Comparison of ENCODE assay signal across 23 mouse cellular contexts in the genomic region with DNA sequence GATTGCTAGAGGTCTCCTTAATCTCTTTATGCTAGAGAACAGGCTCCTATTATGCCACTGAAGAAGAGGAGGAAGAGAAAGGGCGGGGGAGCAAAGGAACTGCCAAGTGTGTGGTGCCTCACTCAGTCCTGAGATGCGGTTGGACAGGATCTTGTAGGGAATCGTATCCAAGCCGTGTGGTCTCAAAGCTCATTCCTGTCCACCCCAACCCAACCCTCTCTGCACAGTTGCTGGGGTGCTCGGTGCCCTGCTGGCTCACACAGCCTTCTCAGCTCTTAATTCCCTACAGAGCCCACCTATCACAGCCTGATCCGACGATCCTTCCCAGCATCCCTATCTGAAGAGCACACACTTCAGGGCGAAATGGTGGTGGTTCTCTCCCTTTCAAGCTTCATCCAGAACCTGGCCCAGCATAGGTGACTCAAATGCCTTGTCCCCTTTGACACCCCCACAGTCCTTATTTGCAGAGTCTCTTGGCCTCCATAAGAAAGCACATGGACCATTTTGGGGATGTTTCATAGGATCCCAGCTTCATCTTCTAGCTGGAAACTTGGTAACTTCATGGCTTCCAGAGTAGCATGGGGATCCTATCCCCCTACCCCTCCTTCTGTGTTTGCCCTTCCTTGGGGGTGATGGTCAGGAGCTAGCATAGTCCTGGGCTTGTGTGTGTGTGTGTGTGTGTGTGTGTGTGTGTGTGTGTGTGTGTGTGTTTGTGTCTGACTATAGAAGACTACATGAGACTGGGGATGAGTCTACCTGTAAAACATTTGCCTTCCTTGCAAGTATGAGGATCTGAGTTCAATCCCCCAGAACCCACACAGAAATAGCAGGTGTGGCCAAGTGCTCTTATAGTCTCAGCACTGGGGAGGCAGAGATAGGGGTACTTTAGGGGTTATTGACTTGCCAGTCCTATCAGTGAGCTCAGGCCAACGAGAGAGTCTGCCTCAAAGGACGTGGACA. TPM values are rescaled to one million over a fixed set of nuclear protein-coding genes. Genes with fewer than 3 reads are reported as not detected.
DNase-seq lines count a peak whose midpoint lies in the region; ATAC-seq and TF ChIP-seq lines count a peak whose summit lies in the region.
"Had no signal": no experiment of that assay in that cellular context is flagged by ENCODE, and none has a peak within 500 bp of the region (broad histone marks: within the 10 kb centered on the region; RNA-seq: fewer than 3 reads in every experiment).

No protein-coding gene starts in this region.

- no peaks in the 10 kb centered on the region for H3K9me3 ChIP-seq in forebrain, embryonic 10.5 days
- H3K9me3 ChIP-seq in forebrain, embryonic 12.5 days = no peaks in the 10 kb centered on the region
- H3K9me3 ChIP-seq in midbrain, embryonic 10.5 days (replicated peaks) = no peaks in the 10 kb centered on the region
- no peaks in the 10 kb centered on the region for H3K9me3 ChIP-seq in midbrain, embryonic 16.5 days (replicated peaks; ENCODE audit: control insufficient read depth, low read length, poor library complexity, severe bottlenecking)
- H3K9me3 ChIP-seq in embryonic facial prominence, embryonic 10.5 days = no peaks in the 10 kb centered on the region
- 0 out of 2 replicates have a peak, but pooled peaks cover 3% of the 10 kb centered on the region for H3K9me3 ChIP-seq in limb, embryonic 13.5 days
- H3K9me3 ChIP-seq: embryonic facial prominence, embryonic 12.5 days; heart, embryonic 10.5 days; hindbrain, embryonic 13.5 days; intestine, embryonic 15.5 days had no signal

- no peak for TF ChIP-seq CTCF in heart, adult 2 months (IDR thresholded peaks at IDR 0.05)

- DNase-seq in forebrain, embryonic 10.5 days (ENCODE audit: extremely low spot score, low spot score) = no peak
- DNase-seq in midbrain, embryonic 10.5 days (ENCODE audit: low spot score) = no peak
- no peak for DNase-seq in embryonic facial prominence, embryonic 10.5 days (ENCODE audit: low spot score)
- DNase-seq in heart, adult 2 months = no peak
- no peak for DNase-seq in adrenal gland, postnatal 4 days (ENCODE audit: low spot score in 2 of 2)
- DNase-seq: adrenal gland, postnatal 14 days; cerebellum, adult 2 months; cerebellum, postnatal 14 days; forebrain, postnatal 0 days; gastrocnemius, adult 2 months; gastrocnemius, postnatal 36 days; heart, postnatal 10 days; heart, postnatal 4 days had no signal

- no peak for TF ChIP-seq POLR2A in heart, adult 2 months (IDR thresholded peaks at IDR 0.05; ENCODE audit: insufficient read depth, low read depth, low read length)

- no peak overlapping the region for H3K9ac ChIP-seq in forebrain, embryonic 12.5 days
- H3K9ac ChIP-seq in midbrain, embryonic 16.5 days (ENCODE audit: low read depth, low read length) = no peak overlapping the region
- no peak overlapping the region for H3K9ac ChIP-seq in limb, embryonic 13.5 days
- H3K9ac ChIP-seq in heart, adult 2 months (ENCODE audit: low read depth, low read length) = no peak overlapping the region
- H3K9ac ChIP-seq: embryonic facial prominence, embryonic 12.5 days; forebrain, postnatal 0 days; hindbrain, embryonic 13.5 days; intestine, embryonic 15.5 days had no signal

- WGBS in forebrain, embryonic 10.5 days = 32% methylated on average over 10 of the region's 10 CpGs
- 28% methylated on average over 10 of the region's 10 CpGs for WGBS in forebrain, embryonic 12.5 days
- 37% methylated on average over 10 of the region's 10 CpGs for WGBS in midbrain, embryonic 10.5 days
- 29% methylated on average over 10 of the region's 10 CpGs for WGBS in midbrain, embryonic 16.5 days
- WGBS in embryonic facial prominence, embryonic 10.5 days = 40% methylated on average over 10 of the region's 10 CpGs
- 69% methylated on average over 10 of the region's 10 CpGs for WGBS in limb, embryonic 13.5 days
- WGBS in heart, adult 2 months = 74% methylated on average over 10 of the region's 10 CpGs

- TF ChIP-seq EP300 in heart, adult 2 months (IDR thresholded peaks at IDR 0.05; ENCODE audit: insufficient read depth, low read depth, low read length) = no peak

- H3K27ac ChIP-seq in forebrain, embryonic 10.5 days = peak overlapping the region; percentile 42; the same call in 1 of the 2 replicates
- H3K27ac ChIP-seq in forebrain, embryonic 12.5 days = no peak overlapping the region
- peak overlapping the region; percentile 7; the same call in 1 of the 2 replicates for H3K27ac ChIP-seq in midbrain, embryonic 10.5 days (replicated peaks)
- no peak overlapping the region for H3K27ac ChIP-seq in midbrain, embryonic 16.5 days (ENCODE audit: low read length)
- H3K27ac ChIP-seq in embryonic facial prominence, embryonic 10.5 days (replicated peaks) = peak overlapping the region; percentile 35; the same call in 1 of the 2 replicates
- H3K27ac ChIP-seq in limb, embryonic 13.5 days = peak overlapping the region; percentile 28; the same call in 1 of the 2 replicates
- no peak overlapping the region for H3K27ac ChIP-seq in heart, adult 2 months
- H3K27ac ChIP-seq: embryonic facial prominence, embryonic 12.5 days; gastrocnemius, adult 2 months; heart, embryonic 10.5 days; hindbrain, embryonic 13.5 days; intestine, embryonic 15.5 days had no signal

- H3K4me1 ChIP-seq in forebrain, embryonic 10.5 days = peaks cover 34% of the 10 kb centered on the region
- peaks cover 17% of the 10 kb centered on the region for H3K4me1 ChIP-seq in forebrain, embryonic 12.5 days
- H3K4me1 ChIP-seq in midbrain, embryonic 10.5 days = peaks cover 30% of the 10 kb centered on the region
- H3K4me1 ChIP-seq in midbrain, embryonic 16.5 days (ENCODE audit: control insufficient read depth, insufficient read depth, low read length) = peaks cover 4% of the 10 kb centered on the region; the same call in 1 of the 2 replicates
- H3K4me1 ChIP-seq in embryonic facial prominence, embryonic 10.5 days = peaks cover 45% of the 10 kb centered on the region
- H3K4me1 ChIP-seq in limb, embryonic 13.5 days = peaks cover 26% of the 10 kb centered on the region
- peaks cover 8% of the 10 kb centered on the region for H3K4me1 ChIP-seq in heart, adult 2 months (ENCODE audit: control insufficient read depth, insufficient read depth, low read length)
- H3K4me1 ChIP-seq: intestine, embryonic 15.5 days had no signal

- H3K79me2 ChIP-seq in heart, adult 2 months (replicated peaks; ENCODE audit: control insufficient read depth, insufficient read depth, low read length) = no peaks in the 10 kb centered on the region

- H3K27me3 ChIP-seq in forebrain, embryonic 10.5 days (ENCODE audit: poor library complexity, severe bottlenecking) = peaks cover 7% of the 10 kb centered on the region; the same call in 1 of the 2 replicates
- H3K27me3 ChIP-seq in forebrain, embryonic 12.5 days = 0 out of 2 replicates have a peak, but pooled peaks cover 13% of the 10 kb centered on the region
- peaks cover 10% of the 10 kb centered on the region; the same call in 1 of the 2 replicates for H3K27me3 ChIP-seq in midbrain, embryonic 10.5 days (ENCODE audit: low read depth, poor library complexity, severe bottlenecking)
- H3K27me3 ChIP-seq in midbrain, embryonic 16.5 days (ENCODE audit: control insufficient read depth, insufficient read depth, low read depth, low read length) = no peaks in the 10 kb centered on the region
- H3K27me3 ChIP-seq in embryonic facial prominence, embryonic 10.5 days (replicated peaks; ENCODE audit: low read depth, poor library complexity, severe bottlenecking) = peaks cover 42% of the 10 kb centered on the region
- 0 out of 2 replicates have a peak, but pooled peaks cover 3% of the 10 kb centered on the region for H3K27me3 ChIP-seq in limb, embryonic 13.5 days
- no peaks in the 10 kb centered on the region for H3K27me3 ChIP-seq in heart, adult 2 months (ENCODE audit: control insufficient read depth, insufficient read depth, low read length)
- H3K27me3 ChIP-seq: hindbrain, embryonic 13.5 days; intestine, embryonic 15.5 days had no signal

- no peaks in the 10 kb centered on the region for H3K36me3 ChIP-seq in forebrain, embryonic 10.5 days (replicated peaks)
- no peaks in the 10 kb centered on the region for H3K36me3 ChIP-seq in forebrain, embryonic 12.5 days (replicated peaks)
- H3K36me3 ChIP-seq in midbrain, embryonic 10.5 days = no peaks in the 10 kb centered on the region
- H3K36me3 ChIP-seq in midbrain, embryonic 16.5 days (ENCODE audit: control insufficient read depth, insufficient read depth, low read length) = no peaks in the 10 kb centered on the region
- no peaks in the 10 kb centered on the region for H3K36me3 ChIP-seq in embryonic facial prominence, embryonic 10.5 days (replicated peaks)
- H3K36me3 ChIP-seq in limb, embryonic 13.5 days = no peaks in the 10 kb centered on the region
- H3K36me3 ChIP-seq in heart, adult 2 months (ENCODE audit: control insufficient read depth, insufficient read depth, low read length) = no peaks in the 10 kb centered on the region
- H3K36me3 ChIP-seq: embryonic facial prominence, embryonic 12.5 days; G1E; heart, embryonic 10.5 days; hindbrain, embryonic 13.5 days; intestine, embryonic 15.5 days had no signal

- no peak overlapping the region for H3K4me2 ChIP-seq in forebrain, embryonic 12.5 days
- H3K4me2 ChIP-seq in midbrain, embryonic 16.5 days (ENCODE audit: low read length) = no peak overlapping the region
- H3K4me2 ChIP-seq in limb, embryonic 13.5 days (replicated peaks) = no peak overlapping the region
- H3K4me2 ChIP-seq: embryonic facial prominence, embryonic 12.5 days; hindbrain, embryonic 13.5 days; intestine, embryonic 15.5 days had no signal

- intact Hi-C loops in heart, adult 2 months (cut with DNase I) = no loop called here

- ATAC-seq in forebrain, embryonic 12.5 days (ENCODE audit: low FRiP score) = no peak
- no peak for ATAC-seq in midbrain, embryonic 16.5 days
- no peak for ATAC-seq in limb, embryonic 13.5 days (ENCODE audit: low FRiP score, low read depth)
- ATAC-seq: CD4-positive, CD25-positive, alpha-beta regulatory T cell, adult 4 months; forebrain, postnatal 0 days; intestine, embryonic 15.5 days had no signal

- H3K4me3 ChIP-seq in forebrain, embryonic 10.5 days = no peak overlapping the region
- no peak overlapping the region for H3K4me3 ChIP-seq in forebrain, embryonic 12.5 days (replicated peaks)
- no peak overlapping the region for H3K4me3 ChIP-seq in midbrain, embryonic 10.5 days
- no peak overlapping the region for H3K4me3 ChIP-seq in midbrain, embryonic 16.5 days (ENCODE audit: low read depth, low read length)
- H3K4me3 ChIP-seq in embryonic facial prominence, embryonic 10.5 days = no peak overlapping the region
- H3K4me3 ChIP-seq in limb, embryonic 13.5 days = no peak overlapping the region
- no peak overlapping the region for H3K4me3 ChIP-seq in heart, adult 2 months
- H3K4me3 ChIP-seq: embryonic facial prominence, embryonic 12.5 days; erythroblast, embryonic 14.5 days; gastrocnemius, adult 2 months; heart, embryonic 10.5 days; hindbrain, embryonic 13.5 days; intestine, embryonic 15.5 days had no signal

RNA-seq across cellular contexts. Expression of a gene that starts 40.1 kb away (rescaled TPM):
- 9.2 and 9.7 TPM in 2 replicates for polyA plus RNA-seq in forebrain, embryonic 10.5 days (2016; fragmentation: Nextera tagmentation; extraction: Ambion mirVana)
- polyA plus RNA-seq in forebrain, embryonic 12.5 days (2016; fragmentation: Nextera tagmentation; extraction: Ambion mirVana) = 13.8 and 15.6 TPM in 2 replicates
- 14.2 and 18.7 TPM in 2 replicates for polyA plus RNA-seq in midbrain, embryonic 10.5 days (2016; fragmentation: Nextera tagmentation; extraction: Ambion mirVana)
- 11.6 and 12.6 TPM in 2 replicates for polyA plus RNA-seq in midbrain, embryonic 16.5 days (2015; fragmentation: Nextera tagmentation; extraction: Ambion mirVana)
- polyA plus RNA-seq in embryonic facial prominence, embryonic 10.5 days (2016; fragmentation: Nextera tagmentation; extraction: Ambion mirVana) = 11.8 and 12.7 TPM in 2 replicates
- polyA plus RNA-seq in limb, embryonic 13.5 days (2015; fragmentation: Nextera tagmentation; extraction: Ambion mirVana) = 23.6 and 24.3 TPM in 2 replicates
- 1 to 10 TPM; 6.8 to 7.3 TPM for total RNA-seq in heart, adult 2 months (2021)
- polyA plus RNA-seq in heart, adult 2 months (2012; rRNA removed) = 6.3 and 7.0 TPM in 2 replicates
- total RNA-seq in adrenal gland, postnatal 4 days (2021) = 10 to 100 TPM; 47.3 to 48.6 TPM
- polyA plus RNA-seq: G1E had no signal

Comparison
In these comparisons a context has a peak if more than half of its experiments do, and no peak if none do; other contexts are left out.
1. H3K27ac ChIP-seq: peak in forebrain, embryonic 10.5 days (single experiment), midbrain, embryonic 10.5 days (single experiment), embryonic facial prominence, embryonic 10.5 days (single experiment) and limb, embryonic 13.5 days (single experiment); none in forebrain, embryonic 12.5 days (single experiment), midbrain, embryonic 16.5 days (single experiment) and heart, adult 2 months (single experiment).